Mouse (Mus musculus) left cerebral cortex, postnatal 10 days (tissue): ENCODE results near the gene Pcdh15. TPM values are rescaled to one million over a fixed set of nuclear protein-coding genes. Genes with fewer than 3 reads are reported as not detected.
A peak's percentile ranks its signal among the peaks of the same experiment; 100 is the strongest.

Source experiments
- DNase-seq, 2 experiments: peaks; one replicate each; pipeline ENCODE4 v3.0.0; 2021 to 2022; ENCODE audit warnings: low spot score in 2 of 2, mixed read lengths in 1 of 2; ENCODE audit errors: extremely low spot score in 1 of 2
- intact Hi-C: fragments of 180-260 bp; cut with DNase I; formaldehyde crosslinking; loops from one replicate; pipeline ENCODE4 v1.15.1; 2025
- total RNA-seq, 2 experiments: library from RNA; stranded (reverse); gene quantifications; 2 replicates each; pipeline ENCODE4 v1.2.3; 2021

Gene Pcdh15
- total RNA-seq, 2 experiments from 2014 or later = 36.5 TPM

GRCm38 (mm10) chr10:74379276-74380134 is 1280.4 kb downstream of the Pcdh15 start:
- intact Hi-C loops = no loop called here
- no peak for DNase-seq

GRCm38 (mm10) chr10:74387538-74388499 is 1288.7 kb downstream of the Pcdh15 start:
- intact Hi-C loops = no loop called here
- no peak for DNase-seq

GRCm38 (mm10) chr10:74403111-74403510 is 1304.0 kb downstream of the Pcdh15 start:
- peak in 1 of 2 experiments; percentile 6 for DNase-seq
- intact Hi-C loops = no loop called here

- intact Hi-C loops = no loop called here
- DNase-seq = no peak
Measured at GRCm38 (mm10) chr10:74414021-74414420, 1314.9 kb downstream of the Pcdh15 start.

- no peak for DNase-seq
- intact Hi-C loops = no loop called here
Measured at GRCm38 (mm10) chr10:74414945-74415344, 1315.8 kb downstream of the Pcdh15 start.

GRCm38 (mm10) chr10:74415359-74415758 is 1316.2 kb downstream of the Pcdh15 start:
- no peak for DNase-seq
- intact Hi-C loops = no loop called here

GRCm38 (mm10) chr10:74415949-74416348 is 1316.8 kb downstream of the Pcdh15 start:
- intact Hi-C loops = no loop called here
- DNase-seq = no peak

- intact Hi-C loops = no loop called here
- DNase-seq = no peak
Measured at GRCm38 (mm10) chr10:74450069-74450468, 1350.9 kb downstream of the Pcdh15 start.

GRCm38 (mm10) chr10:74463972-74464371 is 1364.8 kb downstream of the Pcdh15 start:
- DNase-seq = peak in 1 of 2 experiments; percentile 36
- intact Hi-C loops = loop anchor here (10.0 kb wide), 1 partner anchor 259 kb away; no protein-coding TSS in a partner anchor

- DNase-seq = peak in 1 of 2 experiments; percentile 4
- intact Hi-C loops = no loop called here
Measured at GRCm38 (mm10) chr10:74480779-74481178, 1381.6 kb downstream of the Pcdh15 start.

- DNase-seq = no peak
- intact Hi-C loops = no loop called here
Measured at GRCm38 (mm10) chr10:74512315-74512714, 1413.2 kb downstream of the Pcdh15 start.

- DNase-seq = no peak
- intact Hi-C loops = no loop called here
Measured at GRCm38 (mm10) chr10:74513743-74514142, 1414.6 kb downstream of the Pcdh15 start.

GRCm38 (mm10) chr10:74538371-74538770 is 1439.2 kb downstream of the Pcdh15 start:
- DNase-seq = no peak

GRCm38 (mm10) chr10:74555326-74555725 is 1456.2 kb downstream of the Pcdh15 start:
- intact Hi-C loops = no loop called here

More at GRCm38 (mm10) chr10:74538371-74538770, 1439.2 kb downstream of the Pcdh15 start:
- intact Hi-C loops = no loop called here

GRCm38 (mm10) chr10:74569603-74570002 is 1470.5 kb downstream of the Pcdh15 start:
- no peak for DNase-seq

More at GRCm38 (mm10) chr10:74555326-74555725, 1456.2 kb downstream of the Pcdh15 start:
- no peak for DNase-seq

GRCm38 (mm10) chr10:74579924-74580323 is 1480.8 kb downstream of the Pcdh15 start:
- intact Hi-C loops = no loop called here

More at GRCm38 (mm10) chr10:74569603-74570002, 1470.5 kb downstream of the Pcdh15 start:
- intact Hi-C loops = no loop called here

GRCm38 (mm10) chr10:74591799-74592198 is 1492.7 kb downstream of the Pcdh15 start:
- no peak for DNase-seq
- intact Hi-C loops = no loop called here

More at GRCm38 (mm10) chr10:74579924-74580323, 1480.8 kb downstream of the Pcdh15 start:
- DNase-seq = no peak

GRCm38 (mm10) chr10:74607683-74608082 is 1508.5 kb downstream of the Pcdh15 start:
- no peak for DNase-seq
- intact Hi-C loops = no loop called here

GRCm38 (mm10) chr10:74621837-74622236 is 1522.7 kb downstream of the Pcdh15 start:
- intact Hi-C loops = loop anchor here (10.0 kb wide), 1 partner anchor 1517 kb away; no protein-coding TSS in a partner anchor
- peak in 1 of 2 experiments; percentile 21 for DNase-seq
